Mouse (Mus musculus) midbrain, embryonic 11.5 days (tissue): Measurements from ENCODE around the gene Sh3gl2. TPM values are rescaled to one million over a fixed set of nuclear protein-coding genes. Genes with fewer than 3 reads are reported as not detected.

Experiments
- ATAC-seq: fragments of 200-750 bp; cut with Nextera tagmentation; 2 replicates; pipeline ENCODE4 v1.8.0; 2017; ENCODE audit warnings: moderate TSS enrichment, moderate library complexity; ENCODE audit not compliant: low FRiP score
- DNase-seq: peaks from one replicate; pipeline ENCODE4 v3.0.0; 2015; ENCODE audit warnings: low spot score; ENCODE audit errors: missing footprints
- H3K27ac ChIP-seq: fragments of 300-500 bp; sonication (generic); 2 replicates; pipeline ENCODE4 v1.5.1; 2014; ENCODE audit warnings: low read depth, low read length
- H3K27me3 ChIP-seq: fragments of 300-500 bp; sonication (generic); 2 replicates; pipeline ENCODE4 v1.6.1; 2014; ENCODE audit warnings: mild to moderate bottlenecking, low read length, moderate library complexity, mixed read lengths; ENCODE audit not compliant: control insufficient read depth, insufficient read depth
- H3K36me3 ChIP-seq: fragments of 300-500 bp; sonication (generic); 2 replicates; pipeline ENCODE4 v1.6.1; 2014; ENCODE audit warnings: mild to moderate bottlenecking, low read length, moderate library complexity, mixed read lengths; ENCODE audit not compliant: control insufficient read depth, insufficient read depth
- H3K4me1 ChIP-seq: fragments of 300-500 bp; sonication (generic); 2 replicates; pipeline ENCODE4 v1.6.1; 2014; ENCODE audit warnings: low read length; ENCODE audit not compliant: control insufficient read depth, insufficient read depth
- H3K4me2 ChIP-seq: fragments of 300-500 bp; sonication (generic); 2 replicates; pipeline ENCODE4 v1.6.1; 2014; ENCODE audit warnings: mild to moderate bottlenecking, moderate library complexity
- H3K4me3 ChIP-seq: fragments of 300-500 bp; sonication (generic); 2 replicates; pipeline ENCODE4 v1.5.1; 2014; ENCODE audit warnings: low read depth, low read length
- H3K9ac ChIP-seq: fragments of 300-500 bp; sonication (generic); 2 replicates; pipeline ENCODE4 v1.6.1; 2014; ENCODE audit warnings: low read length
- H3K9me3 ChIP-seq: fragments of 300-500 bp; sonication (generic); 2 replicates; pipeline ENCODE4 v1.6.1; 2016; ENCODE audit warnings: low read length; ENCODE audit not compliant: control insufficient read depth
- WGBS: fragments of 180-500 bp; shearing (Covaris S2); extraction: QIAGEN DNeasy Blood & Tissue Kit; methylation state at CpG from one replicate; pipeline ENCODE4 v1.1.7; 2014; 5-methylcytosine and 5-hydroxymethylcytosine counted together
- polyA plus RNA-seq: library from polyadenylated mRNA; unstranded; fragments of >200 nt; fragmentation: Nextera tagmentation; extraction: Ambion mirVana; gene quantifications from 2 replicates; pipeline ENCODE4 v1.2.1, GENCODE M21; 2014

The Sh3gl2 gene
- polyA plus RNA-seq, 1 experiment from 2014 or later: 8.4 TPM

DNA sequence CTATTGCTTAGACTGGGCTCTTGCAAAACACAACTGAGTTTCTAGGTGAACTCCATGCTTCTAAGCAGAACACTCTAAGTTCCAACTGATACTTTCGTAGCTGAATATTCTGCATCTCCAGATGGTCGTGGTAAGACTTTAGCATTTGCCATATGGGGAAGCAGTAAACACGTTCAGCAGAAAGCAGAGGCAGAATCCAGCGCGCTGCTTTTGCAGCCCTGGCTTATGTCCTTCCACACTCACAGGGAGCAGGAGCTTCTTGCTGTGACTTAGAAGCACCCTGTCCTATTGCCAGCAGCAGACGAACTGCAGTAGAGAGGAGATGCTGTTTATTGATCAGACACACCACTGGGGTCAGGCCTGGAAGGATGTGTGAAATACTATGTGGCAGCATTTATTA is 120.5 kb downstream of the Sh3gl2 start:
- no peak for DNase-seq
- no peak for ATAC-seq
- H3K9me3 ChIP-seq: no peaks in the 10 kb centered on the region
- H3K27ac ChIP-seq: no peak overlapping the region
- 84% methylated on average over 6 of the region's 6 CpGs for WGBS
- no peaks in the 10 kb centered on the region for H3K27me3 ChIP-seq
- no peaks in the 10 kb centered on the region for H3K4me1 ChIP-seq
- no peaks in the 10 kb centered on the region for H3K36me3 ChIP-seq
- no peak overlapping the region for H3K9ac ChIP-seq
- H3K4me2 ChIP-seq: no peak overlapping the region
- no peak overlapping the region for H3K4me3 ChIP-seq

DNA sequence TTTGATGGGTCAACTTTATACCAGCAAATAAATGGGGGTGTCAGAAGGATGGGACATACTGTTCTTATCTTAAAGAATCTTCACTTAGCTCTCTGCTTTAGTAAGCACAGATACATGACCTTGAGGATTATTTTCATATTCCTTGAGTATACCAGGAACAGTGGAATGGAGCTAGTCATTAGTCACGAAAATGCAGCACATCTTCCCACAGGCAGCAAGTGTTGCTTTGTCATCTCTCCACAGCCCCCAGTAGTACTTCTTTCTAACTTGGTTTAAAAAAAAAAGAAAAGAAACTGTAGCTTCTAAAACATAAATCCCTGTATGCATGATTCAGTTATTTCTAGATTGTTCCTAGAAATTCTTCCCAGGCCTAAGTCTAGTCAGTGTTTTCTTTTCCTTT is 121.1 kb downstream of the Sh3gl2 start:
- no peaks in the 10 kb centered on the region for H3K4me1 ChIP-seq

GRCm38 (mm10) chr4:85334688-85335200 is 129.8 kb downstream of the Sh3gl2 start:
- Histone ChIP-seq H3K36me3 (no peaks in the 10 kb centered on the region), H3K4me1 (no peaks in the 10 kb centered on the region), H3K9me3 (no peaks in the 10 kb centered on the region), H3K4me2 (no peak overlapping the region), H3K4me3 (no peak overlapping the region), H3K9ac (no peak overlapping the region), H3K27ac (no peak overlapping the region), H3K27me3 (no peaks in the 10 kb centered on the region)
- ATAC-seq (no peak), DNase-seq (no peak)
- 80% methylated on average over 4 of the region's 4 CpGs for WGBS

More for the DNA sequence above, 121.1 kb downstream of the Sh3gl2 start:
- Histone ChIP-seq H3K27me3 (no peaks in the 10 kb centered on the region), H3K36me3 (no peaks in the 10 kb centered on the region), H3K27ac (no peak overlapping the region), H3K9me3 (no peaks in the 10 kb centered on the region), H3K4me3 (no peak overlapping the region), H3K9ac (no peak overlapping the region), H3K4me2 (no peak overlapping the region)
- WGBS: 85% methylated on average over 1 of the region's 1 CpGs
- no peak for DNase-seq
- ATAC-seq: no peak

GRCm38 (mm10) chr4:85336356-85336755 is 131.4 kb downstream of the Sh3gl2 start:
- DNase-seq (no peak), ATAC-seq (no peak)
- Histone ChIP-seq H3K4me2 (no peak overlapping the region), H3K27ac (no peak overlapping the region), H3K9me3 (no peaks in the 10 kb centered on the region), H3K27me3 (no peaks in the 10 kb centered on the region), H3K4me3 (no peak overlapping the region), H3K4me1 (no peaks in the 10 kb centered on the region), H3K9ac (no peak overlapping the region), H3K36me3 (no peaks in the 10 kb centered on the region)

GRCm38 (mm10) chr4:85339126-85339525 is 134.2 kb downstream of the Sh3gl2 start:
- Histone ChIP-seq H3K27ac (no peak overlapping the region), H3K9me3 (no peaks in the 10 kb centered on the region), H3K9ac (no peak overlapping the region), H3K4me2 (no peak overlapping the region), H3K27me3 (no peaks in the 10 kb centered on the region), H3K4me1 (no peaks in the 10 kb centered on the region), H3K4me3 (no peak overlapping the region), H3K36me3 (no peaks in the 10 kb centered on the region)
- 88% methylated on average over 5 of the region's 5 CpGs for WGBS
- no peak for DNase-seq
- no peak for ATAC-seq

GRCm38 (mm10) chr4:85340686-85341085 is 135.8 kb downstream of the Sh3gl2 start:
- no peak overlapping the region for H3K9ac ChIP-seq
- ATAC-seq (no peak), DNase-seq (no peak)
- H3K27ac ChIP-seq: no peak overlapping the region
- no peaks in the 10 kb centered on the region for H3K36me3 ChIP-seq
- H3K27me3 ChIP-seq: no peaks in the 10 kb centered on the region
- no peaks in the 10 kb centered on the region for H3K9me3 ChIP-seq
- H3K4me1 ChIP-seq: no peaks in the 10 kb centered on the region
- H3K4me3 ChIP-seq: no peak overlapping the region
- H3K4me2 ChIP-seq: no peak overlapping the region
- 78% methylated on average over 6 of the region's 6 CpGs for WGBS

- Histone ChIP-seq H3K9me3 (no peaks in the 10 kb centered on the region), H3K27me3 (no peaks in the 10 kb centered on the region), H3K36me3 (no peaks in the 10 kb centered on the region), H3K27ac (no peak overlapping the region), H3K4me3 (no peak overlapping the region), H3K9ac (no peak overlapping the region), H3K4me2 (no peak overlapping the region), H3K4me1 (no peaks in the 10 kb centered on the region)
- no peak for ATAC-seq
- WGBS: 93% methylated on average over 6 of the region's 6 CpGs
- no peak for DNase-seq
Measured at GRCm38 (mm10) chr4:85345911-85346310, 141.0 kb downstream of the Sh3gl2 start.

GRCm38 (mm10) chr4:85348079-85348643 is 143.2 kb downstream of the Sh3gl2 start:
- DNase-seq: no peak
- Histone ChIP-seq H3K27ac (no peak overlapping the region), H3K27me3 (no peaks in the 10 kb centered on the region), H3K4me1 (no peaks in the 10 kb centered on the region), H3K4me3 (no peak overlapping the region), H3K9me3 (no peaks in the 10 kb centered on the region), H3K9ac (no peak overlapping the region), H3K4me2 (no peak overlapping the region), H3K36me3 (no peaks in the 10 kb centered on the region)
- no peak for ATAC-seq
- WGBS: 85% methylated on average over 8 of the region's 8 CpGs

DNA sequence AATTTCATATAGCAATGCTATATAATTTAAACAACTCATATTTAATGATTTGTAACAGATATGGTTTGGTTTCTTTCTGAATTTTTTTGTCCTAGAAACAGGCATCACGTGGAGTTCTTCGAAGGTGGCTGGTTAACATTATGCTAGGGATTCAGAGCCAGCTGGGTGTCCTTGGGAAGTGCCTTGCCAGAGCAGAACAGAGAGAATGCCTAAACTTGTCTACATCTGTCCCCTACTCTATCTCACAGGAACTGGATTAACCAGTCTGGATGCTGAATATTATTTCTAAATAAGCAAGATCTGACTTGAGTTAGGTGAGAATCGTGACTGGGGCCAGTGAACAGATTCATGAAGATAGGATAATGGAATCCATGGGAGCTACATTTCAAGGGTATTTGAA is 157.7 kb downstream of the Sh3gl2 start:
- no peaks in the 10 kb centered on the region for H3K9me3 ChIP-seq
- no peak overlapping the region for H3K27ac ChIP-seq
- no peak overlapping the region for H3K9ac ChIP-seq
- H3K36me3 ChIP-seq: no peaks in the 10 kb centered on the region
- ATAC-seq (no peak), DNase-seq (no peak)
- WGBS: 88% methylated on average over 3 of the region's 3 CpGs
- no peaks in the 10 kb centered on the region for H3K4me1 ChIP-seq
- H3K27me3 ChIP-seq: no peaks in the 10 kb centered on the region
- no peak overlapping the region for H3K4me3 ChIP-seq
- H3K4me2 ChIP-seq: no peak overlapping the region
